Mouse (Mus musculus): ENCODE measurements around the gene Psg19.
"Not testable (repeated sequence)": the region's sequence is repeated elsewhere in the genome, so short reads cannot be mapped to it uniquely, and the experiment has no call there.

DNA sequence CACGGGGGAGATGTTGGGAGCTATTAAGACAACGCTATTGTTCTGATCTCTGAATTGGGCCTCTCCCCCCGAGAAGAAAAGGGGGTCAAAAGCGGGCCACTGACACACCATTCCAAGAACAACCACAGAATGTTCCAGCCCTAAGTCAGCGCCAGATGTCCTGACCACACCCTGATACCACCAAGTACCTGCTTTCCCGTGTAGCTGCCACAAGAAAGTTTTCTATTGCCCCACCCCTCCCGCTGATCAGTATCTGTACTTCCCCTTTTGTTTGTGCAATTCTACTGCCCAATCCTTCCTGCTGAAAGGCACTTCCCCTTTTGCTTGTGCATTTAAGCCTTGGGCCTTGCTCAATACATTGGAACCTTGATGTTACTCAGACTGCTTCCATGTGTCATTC lies 38.2 kb downstream of the Psg19 start:
- TF ChIP-seq CTCF (IDR thresholded peaks at IDR 0.05; ENCODE audit: control insufficient read depth, insufficient read depth, insufficient replicate concordance, low read depth, low read length); POLR2A (IDR thresholded peaks at IDR 0.05; ENCODE audit: control insufficient read depth, low read depth, low read length): not testable (repeated sequence)

All from testis, adult 2 months (tissue).